Mouse (Mus musculus) E14TG2a.4 (cell line): ENCODE measurements around the gene Lsamp.

Experiments
- CTCF ChIP-seq: conservative IDR thresholded peaks from 2 replicates; pipeline ENCODE4 v1.5.1; 2014; ENCODE audit warnings: low read length
- NANOG ChIP-seq: IDR thresholded peaks from 2 replicates; pipeline ENCODE4 v1.6.1; 2014; ENCODE audit warnings: borderline replicate concordance, low read length, mixed read lengths
- POU5F1 ChIP-seq: IDR thresholded peaks from 2 replicates; pipeline ENCODE4 v1.6.1; 2014; ENCODE audit warnings: low read length, borderline replicate concordance

DNA sequence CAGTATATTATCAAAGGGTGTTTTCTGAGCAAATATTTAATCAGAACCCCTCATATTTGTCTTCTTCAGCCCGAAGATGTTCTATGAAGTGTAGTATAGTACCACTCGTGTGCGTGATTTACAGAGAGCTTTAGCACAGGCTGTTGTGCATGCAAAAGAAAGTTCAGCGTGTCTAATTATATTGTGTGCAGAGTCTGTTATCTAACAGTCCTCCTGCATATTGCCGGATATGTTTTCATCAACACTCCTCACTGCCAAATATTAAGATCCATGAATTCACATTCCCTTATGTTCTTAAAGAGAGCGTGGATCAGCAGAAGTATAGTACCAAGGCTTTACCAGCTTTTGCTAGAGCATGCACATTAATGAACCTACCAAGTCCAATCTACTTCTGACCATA, 1862.7 kb downstream of the Lsamp start:
- TF ChIP-seq CTCF (no peak), NANOG (no peak), POU5F1 (no peak)
